Mouse (Mus musculus): ENCODE data around the gene Med23.

- TF ChIP-seq POLR2A (IDR thresholded peaks at IDR 0.05; ENCODE audit: low read depth, low read length) (no peak), CTCF (IDR thresholded peaks at IDR 0.05; ENCODE audit: borderline replicate concordance, insufficient read depth, low read length) (no peak)
Observed at GRCm38 (mm10) chr10:24863146-24863545, 6.6 kb upstream of the Med23 start.

All from embryonic fibroblast, embryonic 13.5 days (primary cell).